In the genomic region with DNA sequence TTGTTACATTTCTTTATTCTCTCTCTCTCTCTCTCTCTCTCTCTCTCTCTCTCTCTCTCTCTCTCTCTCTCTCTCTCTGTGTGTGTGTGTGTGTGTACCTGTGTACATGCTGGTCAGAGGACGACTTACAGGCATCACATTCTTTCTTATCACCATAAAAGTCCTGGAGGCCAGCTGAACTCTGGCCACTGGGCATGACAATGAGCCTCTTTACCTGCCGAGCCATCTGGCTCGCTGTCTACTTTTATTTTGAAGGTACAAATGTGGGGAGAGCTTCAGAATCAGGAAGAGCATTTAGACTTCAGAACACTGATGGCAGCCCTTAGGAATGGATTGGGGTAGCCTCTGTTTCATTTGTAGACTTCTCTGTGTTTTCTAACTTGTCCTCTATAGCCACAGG, we compare ENCODE assay signal across 20 mouse cellular contexts.
A peak's percentile ranks its signal among the peaks of the same experiment; 100 is the strongest.
DNase-seq lines count a peak whose midpoint lies in the region; ATAC-seq and TF ChIP-seq lines count a peak whose summit lies in the region.
"Had no signal": no experiment of that assay in that cellular context is flagged by ENCODE, and none has a peak within 500 bp of the region (broad histone marks: within the 10 kb centered on the region; RNA-seq: fewer than 3 reads in every experiment).

No protein-coding gene starts in this region.

- H3K36me3 ChIP-seq in forebrain, embryonic 10.5 days (replicated peaks): no peaks in the 10 kb centered on the region
- H3K36me3 ChIP-seq in forebrain, embryonic 11.5 days (ENCODE audit: control insufficient read depth, insufficient read depth, low read length): no peaks in the 10 kb centered on the region
- no peaks in the 10 kb centered on the region for H3K36me3 ChIP-seq in embryonic facial prominence, embryonic 13.5 days
- no peaks in the 10 kb centered on the region for H3K36me3 ChIP-seq in limb, embryonic 14.5 days (ENCODE audit: control insufficient read depth, insufficient read depth, low read length)
- H3K36me3 ChIP-seq: midbrain, embryonic 15.5 days; stomach, embryonic 15.5 days had no signal

- DNase-seq in forebrain, embryonic 10.5 days (ENCODE audit: extremely low spot score, low spot score): no peak
- no peak for DNase-seq in forebrain, embryonic 11.5 days (ENCODE audit: low spot score)
- peak; percentile 43 for DNase-seq in kidney, postnatal 14 days
- no peak for DNase-seq in kidney, postnatal 36 days
- DNase-seq in limb, embryonic 14.5 days (ENCODE audit: low spot score): no peak
- no peak for DNase-seq in urinary bladder, postnatal 14 days (ENCODE audit: low spot score)
- DNase-seq: adrenal gland, postnatal 25 days; cerebellum, adult 8-10 months; gastrocnemius, postnatal 10 days; kidney, adult 18-20 months; lung, postnatal 4 days; thymus, postnatal 25 days had no signal

- H3K27me3 ChIP-seq in forebrain, embryonic 10.5 days (ENCODE audit: poor library complexity, severe bottlenecking): peaks cover 5% of the 10 kb centered on the region; the same call in 1 of the 2 replicates
- H3K27me3 ChIP-seq in forebrain, embryonic 11.5 days (ENCODE audit: control insufficient read depth, insufficient read depth, low read length): no peaks in the 10 kb centered on the region
- H3K27me3 ChIP-seq in embryonic facial prominence, embryonic 13.5 days: no peaks in the 10 kb centered on the region
- H3K27me3 ChIP-seq in limb, embryonic 14.5 days (ENCODE audit: control insufficient read depth, insufficient read depth, low read length): no peaks in the 10 kb centered on the region
- H3K27me3 ChIP-seq: forebrain, embryonic 13.5 days; midbrain, embryonic 15.5 days; stomach, embryonic 15.5 days had no signal

- H3K4me1 ChIP-seq in forebrain, embryonic 10.5 days: peaks cover 54% of the 10 kb centered on the region
- peaks cover 8% of the 10 kb centered on the region; the same call in 1 of the 2 replicates for H3K4me1 ChIP-seq in forebrain, embryonic 11.5 days (replicated peaks; ENCODE audit: control insufficient read depth, insufficient read depth, low read length)
- H3K4me1 ChIP-seq in embryonic facial prominence, embryonic 13.5 days: peaks cover 51% of the 10 kb centered on the region
- peaks cover 42% of the 10 kb centered on the region for H3K4me1 ChIP-seq in limb, embryonic 14.5 days (ENCODE audit: control insufficient read depth, insufficient read depth, low read length)

- WGBS in forebrain, embryonic 10.5 days: 38% methylated on average over 3 of the region's 3 CpGs
- 58% methylated on average over 3 of the region's 3 CpGs for WGBS in forebrain, embryonic 11.5 days
- WGBS in embryonic facial prominence, embryonic 13.5 days: 39% methylated on average over 3 of the region's 3 CpGs
- WGBS in limb, embryonic 14.5 days: 32% methylated on average over 3 of the region's 3 CpGs

- H3K27ac ChIP-seq in forebrain, embryonic 10.5 days: 0 out of 2 replicates have a peak overlapping the region, but pooled peaks have one; percentile 85
- H3K27ac ChIP-seq in forebrain, embryonic 11.5 days (ENCODE audit: low read depth, low read length): no peak overlapping the region
- H3K27ac ChIP-seq in embryonic facial prominence, embryonic 13.5 days: peak overlapping the region; percentile 80; the same call in 1 of the 2 replicates
- peak overlapping the region; percentile 40; the same call in 1 of the 2 replicates for H3K27ac ChIP-seq in limb, embryonic 14.5 days (replicated peaks; ENCODE audit: low read depth, low read length)
- H3K27ac ChIP-seq: forebrain, embryonic 13.5 days; liver, embryonic 14.5 days; midbrain, embryonic 15.5 days had no signal

- no peak for ATAC-seq in forebrain, embryonic 11.5 days (replicated peaks; ENCODE audit: low FRiP score)
- ATAC-seq in embryonic facial prominence, embryonic 13.5 days (ENCODE audit: insufficient number of reproducible peaks, insufficient read depth, low FRiP score, low TSS enrichment, low read depth): no peak
- no peak for ATAC-seq in limb, embryonic 14.5 days (ENCODE audit: low FRiP score, low read depth)
- no peak for ATAC-seq in megakaryocyte progenitor cell, adult 5-6 weeks (replicated peaks; ENCODE audit: poor library complexity)
- ATAC-seq: forebrain, embryonic 13.5 days; midbrain, embryonic 15.5 days had no signal

- TF ChIP-seq POLR2A in limb, embryonic 14.5 days (IDR thresholded peaks at IDR 0.05; ENCODE audit: borderline replicate concordance, extremely low read depth, insufficient read depth, insufficient read length): no peak

- H3K9ac ChIP-seq in forebrain, embryonic 11.5 days (ENCODE audit: low read length): no peak overlapping the region
- H3K9ac ChIP-seq in embryonic facial prominence, embryonic 13.5 days: no peak overlapping the region
- no peak overlapping the region for H3K9ac ChIP-seq in limb, embryonic 14.5 days (ENCODE audit: low read depth, low read length, severe bottlenecking)
- H3K9ac ChIP-seq: forebrain, embryonic 13.5 days; liver, embryonic 14.5 days; midbrain, embryonic 15.5 days; stomach, embryonic 15.5 days had no signal

- H3K9me3 ChIP-seq in forebrain, embryonic 10.5 days: no peaks in the 10 kb centered on the region
- no peaks in the 10 kb centered on the region for H3K9me3 ChIP-seq in forebrain, embryonic 11.5 days (ENCODE audit: control insufficient read depth, low read length)
- no peaks in the 10 kb centered on the region for H3K9me3 ChIP-seq in embryonic facial prominence, embryonic 13.5 days
- H3K9me3 ChIP-seq in limb, embryonic 14.5 days (ENCODE audit: control insufficient read depth, low read length): no peaks in the 10 kb centered on the region
- H3K9me3 ChIP-seq: forebrain, embryonic 13.5 days; midbrain, embryonic 15.5 days; stomach, embryonic 15.5 days had no signal

- H3K4me2 ChIP-seq in forebrain, embryonic 11.5 days (ENCODE audit: low read depth, low read length, severe bottlenecking): no peak overlapping the region
- H3K4me2 ChIP-seq in embryonic facial prominence, embryonic 13.5 days: no peak overlapping the region
- no peak overlapping the region for H3K4me2 ChIP-seq in limb, embryonic 14.5 days (replicated peaks; ENCODE audit: low read depth, low read length, severe bottlenecking)
- H3K4me2 ChIP-seq: forebrain, embryonic 13.5 days; heart, embryonic 11.5 days; midbrain, embryonic 15.5 days; stomach, embryonic 15.5 days had no signal

- H3K4me3 ChIP-seq in forebrain, embryonic 10.5 days: no peak overlapping the region
- H3K4me3 ChIP-seq in forebrain, embryonic 11.5 days (ENCODE audit: low read depth, low read length): no peak overlapping the region
- no peak overlapping the region for H3K4me3 ChIP-seq in embryonic facial prominence, embryonic 13.5 days
- H3K4me3 ChIP-seq in limb, embryonic 14.5 days (replicated peaks; ENCODE audit: low read length): no peak overlapping the region
- H3K4me3 ChIP-seq: forebrain, embryonic 13.5 days; midbrain, embryonic 15.5 days; myocyte; stomach, embryonic 15.5 days had no signal
